8 mouse cellular contexts compared by ENCODE assay signal in the genomic region with DNA sequence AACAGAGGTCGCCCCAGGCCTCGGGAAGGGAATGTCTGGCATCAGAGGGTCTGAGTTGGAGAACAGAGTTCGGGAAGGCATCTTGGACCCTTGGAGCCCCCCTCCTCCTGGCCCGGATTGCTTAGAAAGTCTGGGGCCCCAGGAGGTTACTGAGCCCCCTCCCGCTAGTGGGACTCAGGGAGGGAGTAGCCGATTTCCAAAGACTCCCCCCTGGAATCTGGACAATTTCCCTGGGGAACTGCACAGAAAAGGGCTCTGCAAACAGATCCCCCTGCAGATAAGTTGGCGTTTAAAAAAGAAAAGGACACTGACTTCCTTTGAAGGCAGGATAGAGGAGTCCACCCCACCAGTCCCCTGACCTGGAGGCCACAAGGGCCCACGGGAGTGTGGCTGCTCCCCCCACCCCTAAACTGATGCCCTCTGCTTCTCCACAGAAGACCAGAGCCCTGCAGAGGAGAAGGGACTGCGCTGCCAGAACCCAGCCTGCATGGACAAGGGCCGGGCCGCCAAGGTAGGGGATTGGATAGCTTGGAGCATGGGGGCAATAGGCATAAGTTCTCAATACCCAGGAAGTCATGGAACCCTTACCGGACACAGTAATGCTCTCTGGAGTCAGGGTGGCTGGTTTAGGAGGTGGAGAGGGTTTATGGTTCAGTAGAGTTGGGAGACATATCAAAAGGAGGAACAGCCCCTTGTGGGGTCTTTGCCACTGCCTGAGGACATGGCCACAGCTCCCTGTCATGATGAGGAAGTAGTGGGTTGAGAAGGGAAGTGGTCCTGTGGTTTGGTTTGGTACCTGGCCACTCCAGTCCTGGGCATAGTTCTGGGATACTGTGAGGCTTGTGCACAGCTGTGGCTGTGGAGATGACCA. TPM values are rescaled to one million over a fixed set of nuclear protein-coding genes. Genes with fewer than 3 reads are reported as not detected.
DNase-seq lines count a peak whose midpoint lies in the region; ATAC-seq and TF ChIP-seq lines count a peak whose summit lies in the region.

No protein-coding gene starts in this region.

- peak overlapping the region; percentile 77 for H3K4me2 ChIP-seq in lung, embryonic 16.5 days (ENCODE audit: low read depth, low read length)
- H3K4me2 ChIP-seq in limb, embryonic 14.5 days (replicated peaks; ENCODE audit: low read depth, low read length, severe bottlenecking), result peak overlapping the region; percentile 76
- H3K4me2 ChIP-seq in stomach, embryonic 14.5 days (replicated peaks; ENCODE audit: low read depth, low read length), result peak overlapping the region; percentile 85

- no peaks in the 10 kb centered on the region for H3K9me3 ChIP-seq in lung, embryonic 16.5 days (ENCODE audit: control insufficient read depth, low read length)
- no peaks in the 10 kb centered on the region for H3K9me3 ChIP-seq in forebrain, embryonic 10.5 days
- H3K9me3 ChIP-seq in limb, embryonic 14.5 days (ENCODE audit: control insufficient read depth, low read length), result no peaks in the 10 kb centered on the region
- H3K9me3 ChIP-seq in stomach, embryonic 14.5 days (ENCODE audit: control insufficient read depth, low read depth, low read length), result no peaks in the 10 kb centered on the region

- H3K27me3 ChIP-seq in lung, embryonic 16.5 days (ENCODE audit: control insufficient read depth, insufficient read depth, low read depth, low read length), result no peaks in the 10 kb centered on the region
- H3K27me3 ChIP-seq in forebrain, embryonic 10.5 days (ENCODE audit: poor library complexity, severe bottlenecking), result peaks cover 43% of the 10 kb centered on the region
- H3K27me3 ChIP-seq in limb, embryonic 14.5 days (ENCODE audit: control insufficient read depth, insufficient read depth, low read length), result no peaks in the 10 kb centered on the region
- 0 out of 2 replicates have a peak, but pooled peaks cover 2% of the 10 kb centered on the region for H3K27me3 ChIP-seq in stomach, embryonic 14.5 days (ENCODE audit: control insufficient read depth, insufficient read depth, low read length)

- H3K9ac ChIP-seq in lung, embryonic 16.5 days (ENCODE audit: low read length), result peak overlapping the region; percentile 83
- peak overlapping the region; percentile 90 for H3K9ac ChIP-seq in limb, embryonic 14.5 days (ENCODE audit: low read depth, low read length, severe bottlenecking)
- peak overlapping the region; percentile 77 for H3K9ac ChIP-seq in stomach, embryonic 14.5 days (replicated peaks; ENCODE audit: low read depth, low read length)

- peaks cover 6% of the 10 kb centered on the region for H3K4me1 ChIP-seq in lung, embryonic 16.5 days (replicated peaks; ENCODE audit: control insufficient read depth, insufficient read depth, low read length)
- H3K4me1 ChIP-seq in forebrain, embryonic 10.5 days, result peaks cover 34% of the 10 kb centered on the region
- peaks cover 13% of the 10 kb centered on the region for H3K4me1 ChIP-seq in limb, embryonic 14.5 days (ENCODE audit: control insufficient read depth, insufficient read depth, low read length)
- peaks cover 17% of the 10 kb centered on the region for H3K4me1 ChIP-seq in stomach, embryonic 14.5 days (ENCODE audit: control insufficient read depth, insufficient read depth, low read length)

- peak overlapping the region; percentile 79 for H3K4me3 ChIP-seq in lung, embryonic 16.5 days (ENCODE audit: low read length)
- H3K4me3 ChIP-seq in forebrain, embryonic 10.5 days, result peak overlapping the region; percentile 86
- peak overlapping the region; percentile 80 for H3K4me3 ChIP-seq in limb, embryonic 14.5 days (replicated peaks; ENCODE audit: low read length)
- peak overlapping the region; percentile 83 for H3K4me3 ChIP-seq in stomach, embryonic 14.5 days (ENCODE audit: low read depth, low read length)

- H3K27ac ChIP-seq in lung, embryonic 16.5 days (ENCODE audit: low read length), result peak overlapping the region; percentile 26
- peak overlapping the region; percentile 90 for H3K27ac ChIP-seq in forebrain, embryonic 10.5 days
- no peak overlapping the region; the same call in 1 of the 2 replicates for H3K27ac ChIP-seq in limb, embryonic 14.5 days (replicated peaks; ENCODE audit: low read depth, low read length)
- peak overlapping the region; percentile 44; the same call in 1 of the 2 replicates for H3K27ac ChIP-seq in stomach, embryonic 14.5 days (ENCODE audit: low read length)

- peak; percentile 13; the same call in 1 of the 2 replicates for ATAC-seq in lung, embryonic 16.5 days (ENCODE audit: low read depth)
- no peak for ATAC-seq in limb, embryonic 14.5 days (ENCODE audit: low FRiP score, low read depth)
- ATAC-seq in stomach, embryonic 14.5 days (ENCODE audit: insufficient number of reproducible peaks, insufficient read depth, low FRiP score, low read depth), result no peak; the same call in 1 of the 2 replicates

- WGBS in lung, embryonic 16.5 days, result 8% methylated on average over 12 of the region's 12 CpGs
- 5% methylated on average over 12 of the region's 12 CpGs for WGBS in forebrain, embryonic 10.5 days
- WGBS in limb, embryonic 14.5 days, result 3% methylated on average over 12 of the region's 12 CpGs
- 3% methylated on average over 12 of the region's 12 CpGs for WGBS in stomach, embryonic 14.5 days

- no peak for DNase-seq in lung, postnatal 4 days
- no peak for DNase-seq in forebrain, embryonic 10.5 days (ENCODE audit: extremely low spot score, low spot score)
- DNase-seq in limb, embryonic 14.5 days (ENCODE audit: low spot score), result no peak
- no peak for DNase-seq in ovary, adult 18-20 months (ENCODE audit: low spot score)
- DNase-seq in left cerebral cortex, postnatal 36 days (ENCODE audit: low spot score in 2 of 2), result no peak
- no peak for DNase-seq in kidney, postnatal 14 days

- no peak for TF ChIP-seq POLR2A in limb, embryonic 14.5 days (IDR thresholded peaks at IDR 0.05; ENCODE audit: borderline replicate concordance, extremely low read depth, insufficient read depth, insufficient read length)

- H3K36me3 ChIP-seq in lung, embryonic 16.5 days (ENCODE audit: control insufficient read depth, insufficient read depth, low read length), result no peaks in the 10 kb centered on the region; the same call in 1 of the 2 replicates
- H3K36me3 ChIP-seq in forebrain, embryonic 10.5 days (replicated peaks), result no peaks in the 10 kb centered on the region
- H3K36me3 ChIP-seq in limb, embryonic 14.5 days (ENCODE audit: control insufficient read depth, insufficient read depth, low read length), result peaks cover 10% of the 10 kb centered on the region; the same call in 1 of the 2 replicates
- peaks cover 3% of the 10 kb centered on the region; the same call in 1 of the 2 replicates for H3K36me3 ChIP-seq in stomach, embryonic 14.5 days (ENCODE audit: control insufficient read depth, insufficient read depth, low read length)

- intact Hi-C loops in left cerebral cortex, postnatal 36 days (cut with DNase I), result loop anchor here (2.0 kb wide), 1 partner anchor 79 kb away; the partner anchor contains the start of gene Klhl21

RNA-seq across cellular contexts. Expression of gene Plekhg5, which starts 15.1 kb away (rescaled TPM):
- 23.3 and 24.1 TPM in 2 replicates for polyA plus RNA-seq in lung, embryonic 16.5 days (2015; fragmentation: Nextera tagmentation; extraction: Ambion mirVana)
- polyA plus RNA-seq in forebrain, embryonic 10.5 days (2016; fragmentation: Nextera tagmentation; extraction: Ambion mirVana), result 9.6 and 9.8 TPM in 2 replicates
- 25.0 and 36.2 TPM in 2 replicates for polyA plus RNA-seq in limb, embryonic 14.5 days (2012; rRNA removed)
- 14.1 and 16.9 TPM in 2 replicates for polyA plus RNA-seq in limb, embryonic 14.5 days (2014; fragmentation: Nextera tagmentation; extraction: Ambion mirVana)
- polyA plus RNA-seq in stomach, embryonic 14.5 days (2014; fragmentation: Nextera tagmentation; extraction: Ambion mirVana), result 10.4 and 11.5 TPM in 2 replicates
- total RNA-seq in left cerebral cortex, postnatal 36 days (2021), result 10 to 100 TPM; 82.5 to 84.4 TPM

RNA-seq across cellular contexts. Expression of gene Tnfrsf25, which starts 28.3 kb away (rescaled TPM):
- polyA plus RNA-seq in lung, embryonic 16.5 days (2015; fragmentation: Nextera tagmentation; extraction: Ambion mirVana), result 1.6 and 2.4 TPM in 2 replicates
- 0.72 and 0.96 TPM in 2 replicates for polyA plus RNA-seq in forebrain, embryonic 10.5 days (2016; fragmentation: Nextera tagmentation; extraction: Ambion mirVana)
- polyA plus RNA-seq in limb, embryonic 14.5 days (2012; rRNA removed), result 5.6 and 6.0 TPM in 2 replicates
- 1.0 TPM in 2 replicates for polyA plus RNA-seq in limb, embryonic 14.5 days (2014; fragmentation: Nextera tagmentation; extraction: Ambion mirVana)
- 0.67 and 0.91 TPM in 2 replicates for polyA plus RNA-seq in stomach, embryonic 14.5 days (2014; fragmentation: Nextera tagmentation; extraction: Ambion mirVana)
- total RNA-seq in left cerebral cortex, postnatal 36 days (2021), result 10 to 100 TPM in 1 of 2 experiments, 1 to 10 TPM in 1; 8.7 to 10.1 TPM

RNA-seq across cellular contexts. Expression of gene Nol9, which starts 48.3 kb away (rescaled TPM):
- 21.4 and 22.7 TPM in 2 replicates for polyA plus RNA-seq in lung, embryonic 16.5 days (2015; fragmentation: Nextera tagmentation; extraction: Ambion mirVana)
- 42.0 and 43.0 TPM in 2 replicates for polyA plus RNA-seq in forebrain, embryonic 10.5 days (2016; fragmentation: Nextera tagmentation; extraction: Ambion mirVana)
- polyA plus RNA-seq in limb, embryonic 14.5 days (2012; rRNA removed), result 28.5 and 33.4 TPM in 2 replicates
- polyA plus RNA-seq in limb, embryonic 14.5 days (2014; fragmentation: Nextera tagmentation; extraction: Ambion mirVana), result 25.9 and 32.2 TPM in 2 replicates
- 29.5 and 30.0 TPM in 2 replicates for polyA plus RNA-seq in stomach, embryonic 14.5 days (2014; fragmentation: Nextera tagmentation; extraction: Ambion mirVana)
- 10 to 100 TPM; 17.1 to 19.3 TPM for total RNA-seq in left cerebral cortex, postnatal 36 days (2021)

RNA-seq across cellular contexts. Expression of gene Tas1r1, which starts 49.1 kb away (rescaled TPM):
- 0.59 and 0.74 TPM in 2 replicates for polyA plus RNA-seq in lung, embryonic 16.5 days (2015; fragmentation: Nextera tagmentation; extraction: Ambion mirVana)
- polyA plus RNA-seq in forebrain, embryonic 10.5 days (2016; fragmentation: Nextera tagmentation; extraction: Ambion mirVana), result 0.48 and 0.79 TPM in 2 replicates
- polyA plus RNA-seq in limb, embryonic 14.5 days (2012; rRNA removed), result 1.0 and 1.7 TPM in 2 replicates
- 0.93 and 1.3 TPM in 2 replicates for polyA plus RNA-seq in limb, embryonic 14.5 days (2014; fragmentation: Nextera tagmentation; extraction: Ambion mirVana)
- polyA plus RNA-seq in stomach, embryonic 14.5 days (2014; fragmentation: Nextera tagmentation; extraction: Ambion mirVana), result 0.30 and 0.34 TPM in 2 replicates
- total RNA-seq in left cerebral cortex, postnatal 36 days (2021), result under 1 TPM; 0.64 to 0.75 TPM

RNA-seq across cellular contexts. Expression of gene Zbtb48, which starts 60.0 kb away (rescaled TPM):
- polyA plus RNA-seq in lung, embryonic 16.5 days (2015; fragmentation: Nextera tagmentation; extraction: Ambion mirVana), result 17.5 and 20.6 TPM in 2 replicates
- polyA plus RNA-seq in forebrain, embryonic 10.5 days (2016; fragmentation: Nextera tagmentation; extraction: Ambion mirVana), result 24.1 and 24.4 TPM in 2 replicates
- polyA plus RNA-seq in limb, embryonic 14.5 days (2012; rRNA removed), result 31.2 and 41.5 TPM in 2 replicates
- 25.4 and 27.4 TPM in 2 replicates for polyA plus RNA-seq in limb, embryonic 14.5 days (2014; fragmentation: Nextera tagmentation; extraction: Ambion mirVana)
- polyA plus RNA-seq in stomach, embryonic 14.5 days (2014; fragmentation: Nextera tagmentation; extraction: Ambion mirVana), result 18.0 and 21.8 TPM in 2 replicates
- total RNA-seq in left cerebral cortex, postnatal 36 days (2021), result 10 to 100 TPM; 10.3 to 13.3 TPM
